Mouse (Mus musculus) Patski (cell line): Measurements from ENCODE around the gene Gar1. TPM values are rescaled to one million over a fixed set of nuclear protein-coding genes. Genes with fewer than 3 reads are reported as not detected.
A peak's percentile ranks its signal among the peaks of the same experiment; 100 is the strongest.

Source experiments
- ATAC-seq: fragments of 100-300 bp; one replicate; pipeline ENCODE4 v1.8.0; 2021
- CTCF ChIA-PET: fragments of 350-600 bp; sonication (Branson Sonifier 250); formaldehyde crosslinking; loops from one replicate; lab custom pipeline; 2022; ENCODE audit warnings: inconsistent platforms; lab: Charles Lee
- POLR2A ChIA-PET: fragments of 350-600 bp; sonication (Branson Sonifier 250); formaldehyde crosslinking; loops from one replicate; lab custom pipeline; 2022; ENCODE audit warnings: antibody characterized with exemption, inconsistent platforms; lab: Charles Lee
- DNase-seq: peaks from one replicate; pipeline ENCODE4 v3.0.0-alpha.2; 2011; ENCODE audit warnings: low read depth, low spot score
- H3K27me3 ChIP-seq: fragments of 371-371 bp; one replicate; pipeline ENCODE4 v1.5.1; 2021
- CTCF ChIP-seq: fragments of 100-300 bp; IDR thresholded peaks from one replicate; pipeline ENCODE4 v1.5.1; 2021
- in situ Hi-C: fragments of 300-500 bp; cut with MboI; formaldehyde crosslinking; loops from 3 replicates; pipeline ENCODE4 v1.11.1; 2018; ENCODE audit warnings: low pct_unique_long_range_greater_than_20kb, mixed read lengths
- polyA plus RNA-seq: library from polyadenylated mRNA; unstranded; gene quantifications from one replicate; pipeline ENCODE4 v1.2.3, GENCODE M21; 2021

Gar1 gene
- polyA plus RNA-seq, 1 experiment from 2014 or later: 96.2 TPM

- DNase-seq (no peak), ATAC-seq (no peak)
- TF ChIP-seq CTCF: no peak
- no peaks in the 10 kb centered on the region for H3K27me3 ChIP-seq
- in situ Hi-C loops: no loop called here
- POLR2A ChIA-PET: interaction anchor here (0.7 kb wide), 1 partner anchor 33 kb away, joined by 3 read pairs; no protein-coding TSS in a partner anchor
- CTCF ChIA-PET: interaction anchor here (0.8 kb wide), 1 partner anchor 30 kb away, joined by 3 read pairs; no protein-coding TSS in a partner anchor
These were observed 5.8 kb upstream of the Gar1 start for GRCm38 (mm10) chr3:129836965-129837364.

GRCm38 (mm10) chr3:129836051-129836697 is 5.0 kb upstream of the Gar1 start:
- DNase-seq (no peak), ATAC-seq (peak; percentile 44)
- H3K27me3 ChIP-seq: no peaks in the 10 kb centered on the region
- TF ChIP-seq CTCF: no peak
- CTCF ChIA-PET: interaction anchor here (0.8 to 1.9 kb wide), 2 partner anchors 12 to 30 kb away, joined by 3 to 7 read pairs; no protein-coding TSS in a partner anchor
- POLR2A ChIA-PET: interaction anchor here (0.6 to 0.7 kb wide), 2 partner anchors 33 to 251 kb away, joined by 3 read pairs; no protein-coding TSS in a partner anchor
- in situ Hi-C loops: no loop called here

- ChIA-PET CTCF (interaction anchor here (1.9 kb wide), 1 partner anchor 12 kb away, joined by 7 read pairs; no protein-coding TSS in a partner anchor), POLR2A (no interaction called here)
- H3K27me3 ChIP-seq: no peaks in the 10 kb centered on the region
- TF ChIP-seq CTCF: no peak
- no peak for DNase-seq
- in situ Hi-C loops: no loop called here
- no peak for ATAC-seq
These were observed 4.3 kb upstream of the Gar1 start, which contains the start of gene Cfi for GRCm38 (mm10) chr3:129835388-129835934. Gene Cfi (plus strand): TSS chr3:129835884.

GRCm38 (mm10) chr3:129830626-129831025 is 570 bp downstream of the Gar1 start:
- CTCF ChIA-PET: interaction anchor here (1.3 kb wide), 1 partner anchor 19 kb away, joined by 3 read pairs; no protein-coding TSS in a partner anchor
- DNase-seq (no peak), ATAC-seq (peak; percentile 36)
- TF ChIP-seq CTCF: no peak
- POLR2A ChIA-PET: no interaction called here
- no peaks in the 10 kb centered on the region for H3K27me3 ChIP-seq
- in situ Hi-C loops: no loop called here

GRCm38 (mm10) chr3:129827691-129828090 is 3.5 kb downstream of the Gar1 start:
- no peak for TF ChIP-seq CTCF
- H3K27me3 ChIP-seq: no peaks in the 10 kb centered on the region
- ChIA-PET POLR2A (no interaction called here), CTCF (interaction anchor here (0.8 to 2.3 kb wide), 4 partner anchors 11 to 252 kb away, joined by 3 to 7 read pairs (median 4); no protein-coding TSS in a partner anchor)
- ATAC-seq (no peak), DNase-seq (no peak)
- in situ Hi-C loops: loop anchor here (5.0 to 10.0 kb wide), 3 partner anchors 75 to 867 kb away; partner anchors contain the start of gene Casp6

GRCm38 (mm10) chr3:129826691-129827090 is 4.5 kb downstream of the Gar1 start:
- ATAC-seq (no peak), DNase-seq (no peak)
- in situ Hi-C loops: loop anchor here (5.0 to 10.0 kb wide), 3 partner anchors 76 to 868 kb away; partner anchors contain the start of gene Casp6
- ChIA-PET POLR2A (no interaction called here), CTCF (interaction anchor here (0.9 to 2.0 kb wide), 3 partner anchors 10 to 358 kb away, joined by 3 to 6 read pairs (median 3); no protein-coding TSS in a partner anchor)
- H3K27me3 ChIP-seq: no peaks in the 10 kb centered on the region
- no peak for TF ChIP-seq CTCF

- in situ Hi-C loops: loop anchor here (5.0 to 10.0 kb wide), 3 partner anchors 77 to 870 kb away; partner anchors contain the start of gene Casp6
- no peaks in the 10 kb centered on the region for H3K27me3 ChIP-seq
- ChIA-PET CTCF (interaction anchor here (2.3 to 3.5 kb wide), 2 partner anchors 11 to 16 kb away, joined by 7 to 24 read pairs; partner anchors contain the start of gene Cfi), POLR2A (no interaction called here)
- no peak for TF ChIP-seq CTCF
- ATAC-seq (no peak), DNase-seq (no peak)
These were observed 6.3 kb downstream of the Gar1 start for GRCm38 (mm10) chr3:129824891-129825290.

- POLR2A ChIA-PET: no interaction called here
- no peak for TF ChIP-seq CTCF
- DNase-seq (no peak), ATAC-seq (no peak)
- CTCF ChIA-PET: interaction anchor here (0.7 to 3.5 kb wide), 6 partner anchors 12 to 257 kb away, joined by 3 to 24 read pairs (median 6); partner anchors contain the start of genes Cfi and Lrit3
- in situ Hi-C loops: loop anchor here (10.0 kb wide), 1 partner anchor 871 kb away; no protein-coding TSS in a partner anchor
- H3K27me3 ChIP-seq: no peaks in the 10 kb centered on the region
These were observed 7.0 kb downstream of the Gar1 start for GRCm38 (mm10) chr3:129824146-129824545.

- ATAC-seq: peak; percentile 97
- POLR2A ChIA-PET: no interaction called here
- CTCF ChIA-PET: interaction anchor here (0.7 to 3.5 kb wide), 18 partner anchors 10 to 256 kb away, joined by 3 to 24 read pairs (median 4); partner anchors contain the start of genes Cfi and Lrit3
- in situ Hi-C loops: loop anchor here (10.0 kb wide), 1 partner anchor 872 kb away; no protein-coding TSS in a partner anchor
- H3K27me3 ChIP-seq: no peaks in the 10 kb centered on the region
- no peak for TF ChIP-seq CTCF
- peak; percentile 27 for DNase-seq
These were observed 7.9 kb downstream of the Gar1 start for GRCm38 (mm10) chr3:129823293-129823692.

- no peak for ATAC-seq
- no peaks in the 10 kb centered on the region for H3K27me3 ChIP-seq
- ChIA-PET CTCF (interaction anchor here (0.9 to 3.5 kb wide), 10 partner anchors 9 to 257 kb away, joined by 3 to 24 read pairs (median 6); no protein-coding TSS in a partner anchor), POLR2A (no interaction called here)
- DNase-seq: no peak
- no peak for TF ChIP-seq CTCF
- in situ Hi-C loops: loop anchor here (10.0 kb wide), 1 partner anchor 873 kb away; no protein-coding TSS in a partner anchor
These were observed 8.9 kb downstream of the Gar1 start, which contains the start of gene Rrh for GRCm38 (mm10) chr3:129822206-129822775. Gene Rrh (minus strand): TSS chr3:129822587.
